Mouse (Mus musculus) intestine, postnatal 0 days (tissue): ENCODE results near the gene Olfr772. TPM values are rescaled to one million over a fixed set of nuclear protein-coding genes. Genes with fewer than 3 reads are reported as not detected.
"Not testable (repeated sequence)": the region's sequence is repeated elsewhere in the genome, so short reads cannot be mapped to it uniquely, and the experiment has no call there.

ENCODE experiments used
- ATAC-seq: fragments of 200-750 bp; cut with Nextera tagmentation; 2 replicates; pipeline ENCODE4 v1.8.0; 2017; ENCODE audit warnings: mild to moderate bottlenecking, moderate TSS enrichment, moderate library complexity
- H3K27ac ChIP-seq: fragments of 300-500 bp; sonication (generic); 2 replicates; pipeline ENCODE4 v1.5.1; 2014; ENCODE audit warnings: mild to moderate bottlenecking, low read depth, low read length, moderate library complexity
- H3K27me3 ChIP-seq: fragments of 300-500 bp; sonication (generic); replicated peaks from 2 replicates; pipeline ENCODE4 v1.6.1; 2014; ENCODE audit warnings: low read length, mixed read lengths; ENCODE audit not compliant: control insufficient read depth, insufficient read depth
- H3K36me3 ChIP-seq: fragments of 300-500 bp; sonication (generic); 2 replicates; pipeline ENCODE4 v1.6.1; 2014; ENCODE audit warnings: mild to moderate bottlenecking, moderate library complexity; ENCODE audit not compliant: control insufficient read depth, insufficient read depth
- H3K4me1 ChIP-seq: fragments of 300-500 bp; sonication (generic); replicated peaks from 2 replicates; pipeline ENCODE4 v1.6.1; 2014; ENCODE audit warnings: antibody characterized with exemption, low read length, mixed read lengths; ENCODE audit not compliant: control insufficient read depth, insufficient read depth
- H3K4me2 ChIP-seq: fragments of 300-500 bp; sonication (generic); replicated peaks from 2 replicates; pipeline ENCODE4 v1.6.1; 2014; ENCODE audit warnings: low read depth, mild to moderate bottlenecking, moderate library complexity
- H3K4me3 ChIP-seq: fragments of 300-500 bp; sonication (generic); 2 replicates; pipeline ENCODE4 v1.5.1; 2014; ENCODE audit warnings: low read depth, low read length
- H3K9ac ChIP-seq: fragments of 300-500 bp; sonication (generic); 2 replicates; pipeline ENCODE4 v1.6.1; 2014; ENCODE audit warnings: mild to moderate bottlenecking, low read depth, low read length
- H3K9me3 ChIP-seq: fragments of 300-500 bp; sonication (generic); 2 replicates; pipeline ENCODE4 v1.6.1; 2016; ENCODE audit warnings: mixed run types; ENCODE audit not compliant: control insufficient read depth
- CTCF ChIP-seq: sonication (generic); IDR thresholded peaks from 2 replicates; pipeline ENCODE4 v1.5.1; 2016; ENCODE audit warnings: low read depth, mild to moderate bottlenecking, control low read depth, antibody characterized with exemption, moderate library complexity
- WGBS: fragments of 180-500 bp; shearing (Covaris S2); extraction: QIAGEN DNeasy Blood & Tissue Kit; methylation state at CpG from one replicate; pipeline ENCODE4 v1.1.7; 2014; 5-methylcytosine and 5-hydroxymethylcytosine counted together
- polyA plus RNA-seq: library from polyadenylated mRNA; unstranded; fragments of >200 nt; fragmentation: Nextera tagmentation; extraction: Ambion mirVana; gene quantifications from 2 replicates; pipeline ENCODE4 v1.2.1, GENCODE M21; 2015

Gene Olfr772
- not detected in 2 replicates for polyA plus RNA-seq

GRCm38 (mm10) chr10:129177821-129178220 lies at the start of gene Olfr772:
TSS of gene Olfr772 (minus strand) at chr10:129177921.
- not testable (repeated sequence) for H3K27ac ChIP-seq, H3K9ac ChIP-seq, H3K9me3 ChIP-seq, H3K4me3 ChIP-seq, H3K4me2 ChIP-seq, ATAC-seq, H3K27me3 ChIP-seq, H3K36me3 ChIP-seq, H3K4me1 ChIP-seq
- WGBS: 81% methylated on average over 3 of the region's 4 CpGs

- not testable (repeated sequence) for H3K36me3 ChIP-seq, H3K9ac ChIP-seq, H3K27me3 ChIP-seq, ATAC-seq, H3K4me2 ChIP-seq, H3K4me3 ChIP-seq, H3K9me3 ChIP-seq, H3K4me1 ChIP-seq, H3K27ac ChIP-seq
Observed at GRCm38 (mm10) chr10:129187319-129187718, 9.6 kb upstream of the Olfr772 start, which contains the start of gene Olfr773. TSS of gene Olfr773 (minus strand) at chr10:129187419.

GRCm38 (mm10) chr10:129164651-129165050 lies 13.1 kb downstream of the Olfr772 start, which contains the start of gene Olfr771:
TSS of gene Olfr771 (minus strand) at chr10:129164751.
- H3K9me3 ChIP-seq: no peaks in the 10 kb centered on the region
- H3K4me2 ChIP-seq: no peak within 1 kb of the TSS
- no peaks in the 10 kb centered on the region for H3K36me3 ChIP-seq
- TF ChIP-seq CTCF: no peak
- WGBS: 79% methylated on average over 1 of the region's 1 CpGs
- no peak for ATAC-seq
- H3K4me3 ChIP-seq: no peak within 1 kb of the TSS
- H3K27ac ChIP-seq: no peak within 1 kb of the TSS
- no peaks in the 10 kb centered on the region for H3K27me3 ChIP-seq
- no peaks in the 10 kb centered on the region for H3K4me1 ChIP-seq
- H3K9ac ChIP-seq: no peak within 1 kb of the TSS

GRCm38 (mm10) chr10:129138898-129139297 lies 38.8 kb downstream of the Olfr772 start, which contains the start of gene Olfr770:
TSS of gene Olfr770 (minus strand) at chr10:129138998.
- H3K9me3 ChIP-seq: no peaks in the 10 kb centered on the region
- TF ChIP-seq CTCF: no peak
- 81% methylated on average over 2 of the region's 2 CpGs for WGBS

More at GRCm38 (mm10) chr10:129138898-129139297, 38.8 kb downstream of the Olfr772 start, which contains the start of gene Olfr770:
- Histone ChIP-seq H3K36me3 (no peaks in the 10 kb centered on the region), H3K27me3 (no peaks in the 10 kb centered on the region), H3K4me1 (no peaks in the 10 kb centered on the region), H3K9ac (no peak within 1 kb of the TSS), H3K4me3 (no peak within 1 kb of the TSS), H3K4me2 (no peak within 1 kb of the TSS), H3K27ac (no peak within 1 kb of the TSS)
- no peak for ATAC-seq

Other genes with a start within 250 kb of the Olfr772 start
- 3.1 and 3.6 TPM in 2 replicates for gene Itga7, start 244.1 kb downstream of the Olfr772 start, polyA plus RNA-seq
- 232 and 250 TPM in 2 replicates for gene Mettl7b, start 216.9 kb downstream of the Olfr772 start, polyA plus RNA-seq
- gene Olfr9, start 188.5 kb downstream of the Olfr772 start, polyA plus RNA-seq: not detected in 2 replicates
- not detected in 2 replicates for gene Olfr763, start 167.1 kb downstream of the Olfr772 start, polyA plus RNA-seq
- not detected in 2 replicates for gene Olfr764-ps1, start 138.0 kb downstream of the Olfr772 start, polyA plus RNA-seq
- not detected in 2 replicates for gene Olfr765, start 127.9 kb downstream of the Olfr772 start, polyA plus RNA-seq
- not detected in 2 replicates for gene Olfr766-ps1, start 108.9 kb downstream of the Olfr772 start, polyA plus RNA-seq
- not detected in 2 replicates for gene Olfr767, start 95.0 kb downstream of the Olfr772 start, polyA plus RNA-seq
- gene Olfr768, start 78.5 kb downstream of the Olfr772 start, polyA plus RNA-seq: not detected in 2 replicates
- not detected in 2 replicates for gene Olfr769, start 60.1 kb downstream of the Olfr772 start, polyA plus RNA-seq
- gene Olfr770, start 38.9 kb downstream of the Olfr772 start, polyA plus RNA-seq: not detected in 2 replicates
- gene Olfr771, start 13.2 kb downstream of the Olfr772 start, polyA plus RNA-seq: not detected in 2 replicates
- not detected in 2 replicates for gene Olfr773, start 9.5 kb upstream of the Olfr772 start, polyA plus RNA-seq
- not detected in 2 replicates for gene Olfr774, start 58.3 kb upstream of the Olfr772 start, polyA plus RNA-seq
- not detected in 2 replicates for gene Olfr775, start 70.5 kb upstream of the Olfr772 start, polyA plus RNA-seq
- not detected in 2 replicates for gene Olfr776, start 81.2 kb upstream of the Olfr772 start, polyA plus RNA-seq
- gene Olfr777, start 93.6 kb upstream of the Olfr772 start, polyA plus RNA-seq: not detected in 2 replicates
- not detected in 2 replicates for gene Olfr780, start 140.2 kb upstream of the Olfr772 start, polyA plus RNA-seq
- not detected in 2 replicates for gene Olfr781, start 150.9 kb upstream of the Olfr772 start, polyA plus RNA-seq
- gene Olfr782, start 170.9 kb upstream of the Olfr772 start, polyA plus RNA-seq: not detected in 2 replicates
- 0.04 TPM in 1 of 2 replicates, not detected in the other for gene Olfr784, start 206.2 kb upstream of the Olfr772 start, polyA plus RNA-seq
- not detected in 2 replicates for gene Olfr785, start 227.5 kb upstream of the Olfr772 start, polyA plus RNA-seq
- gene Olfr786, start 249.4 kb upstream of the Olfr772 start, polyA plus RNA-seq: not detected in 2 replicates